Mouse (Mus musculus): ENCODE data around the gene Polk. TPM values are rescaled to one million over a fixed set of nuclear protein-coding genes. Genes with fewer than 3 reads are reported as not detected.

The Polk gene
- polyA plus RNA-seq, 1 experiment, result 0.30 TPM

- no peak overlapping the region for H3K27ac ChIP-seq (ENCODE audit: insufficient read depth, low read depth, low read length)
Observed at GRCm38 (mm10) chr13:96436921-96437320, 105.5 kb downstream of the Polk start.

GRCm38 (mm10) chr13:96435793-96436192 lies 106.6 kb downstream of the Polk start:
- Histone ChIP-seq H3K36me3 (ENCODE audit: control insufficient read depth, insufficient read depth, low read length) (no peaks in the 10 kb centered on the region), H3K4me1 (ENCODE audit: control insufficient read depth, insufficient read depth, insufficient read length, low read length) (peaks cover 15% of the 10 kb centered on the region), H3K27me3 (ENCODE audit: control insufficient read depth, insufficient read depth, low read length) (no peaks in the 10 kb centered on the region), H3K27ac (ENCODE audit: insufficient read depth, low read depth, low read length) (no peak overlapping the region), H3K4me3 (ENCODE audit: low read depth, low read length) (no peak overlapping the region)
- TF ChIP-seq CTCF (IDR thresholded peaks at IDR 0.05; ENCODE audit: extremely low read depth, insufficient read length, insufficient replicate concordance, low read depth, low read length), result no peak
- no peak for TF ChIP-seq POLR2A (IDR thresholded peaks at IDR 0.05; ENCODE audit: low read depth, low read length)
- WGBS, result 45% methylated on average over 13 of the region's 13 CpGs

More at GRCm38 (mm10) chr13:96436921-96437320, 105.5 kb downstream of the Polk start:
- Histone ChIP-seq H3K4me1 (ENCODE audit: control insufficient read depth, insufficient read depth, insufficient read length, low read length) (peaks cover 15% of the 10 kb centered on the region), H3K27me3 (ENCODE audit: control insufficient read depth, insufficient read depth, low read length) (no peaks in the 10 kb centered on the region), H3K36me3 (ENCODE audit: control insufficient read depth, insufficient read depth, low read length) (no peaks in the 10 kb centered on the region), H3K4me3 (ENCODE audit: low read depth, low read length) (no peak overlapping the region)
- no peak for TF ChIP-seq POLR2A (IDR thresholded peaks at IDR 0.05; ENCODE audit: low read depth, low read length)
- no peak for TF ChIP-seq CTCF (IDR thresholded peaks at IDR 0.05; ENCODE audit: extremely low read depth, insufficient read length, insufficient replicate concordance, low read depth, low read length)
- 71% methylated on average over 1 of the region's 1 CpGs for WGBS

- Histone ChIP-seq H3K4me1 (ENCODE audit: control insufficient read depth, insufficient read depth, insufficient read length, low read length) (peaks cover 15% of the 10 kb centered on the region), H3K27ac (ENCODE audit: insufficient read depth, low read depth, low read length) (no peak overlapping the region), H3K27me3 (ENCODE audit: control insufficient read depth, insufficient read depth, low read length) (no peaks in the 10 kb centered on the region), H3K4me3 (ENCODE audit: low read depth, low read length) (no peak overlapping the region), H3K36me3 (ENCODE audit: control insufficient read depth, insufficient read depth, low read length) (no peaks in the 10 kb centered on the region)
- WGBS, result 20% methylated on average over 5 of the region's 5 CpGs
- TF ChIP-seq POLR2A (IDR thresholded peaks at IDR 0.05; ENCODE audit: low read depth, low read length), result no peak
- no peak for TF ChIP-seq CTCF (IDR thresholded peaks at IDR 0.05; ENCODE audit: extremely low read depth, insufficient read length, insufficient replicate concordance, low read depth, low read length)
Observed at GRCm38 (mm10) chr13:96434899-96435331, 107.5 kb downstream of the Polk start.

GRCm38 (mm10) chr13:96433648-96434190 lies 108.7 kb downstream of the Polk start:
- no peak for TF ChIP-seq CTCF (IDR thresholded peaks at IDR 0.05; ENCODE audit: extremely low read depth, insufficient read length, insufficient replicate concordance, low read depth, low read length)
- TF ChIP-seq POLR2A (IDR thresholded peaks at IDR 0.05; ENCODE audit: low read depth, low read length), result no peak
- Histone ChIP-seq H3K27me3 (ENCODE audit: control insufficient read depth, insufficient read depth, low read length) (no peaks in the 10 kb centered on the region), H3K4me3 (ENCODE audit: low read depth, low read length) (peak overlapping the region; percentile 7; the same call in 1 of the 2 replicates), H3K36me3 (ENCODE audit: control insufficient read depth, insufficient read depth, low read length) (no peaks in the 10 kb centered on the region), H3K4me1 (ENCODE audit: control insufficient read depth, insufficient read depth, insufficient read length, low read length) (peaks cover 15% of the 10 kb centered on the region), H3K27ac (ENCODE audit: insufficient read depth, low read depth, low read length) (peak overlapping the region; percentile 48; the same call in 1 of the 2 replicates)
- 22% methylated on average over 11 of the region's 11 CpGs for WGBS

- H3K27ac ChIP-seq (ENCODE audit: insufficient read depth, low read depth, low read length), result peak overlapping the region; percentile 48; the same call in 1 of the 2 replicates
- TF ChIP-seq POLR2A (IDR thresholded peaks at IDR 0.05; ENCODE audit: low read depth, low read length) (no peak), CTCF (IDR thresholded peaks at IDR 0.05; ENCODE audit: extremely low read depth, insufficient read length, insufficient replicate concordance, low read depth, low read length) (no peak)
- no peaks in the 10 kb centered on the region for H3K36me3 ChIP-seq (ENCODE audit: control insufficient read depth, insufficient read depth, low read length)
- no peak overlapping the region for H3K4me3 ChIP-seq (ENCODE audit: low read depth, low read length)
- H3K27me3 ChIP-seq (ENCODE audit: control insufficient read depth, insufficient read depth, low read length), result no peaks in the 10 kb centered on the region
- 70% methylated on average over 6 of the region's 6 CpGs for WGBS
- peaks cover 15% of the 10 kb centered on the region for H3K4me1 ChIP-seq (ENCODE audit: control insufficient read depth, insufficient read depth, insufficient read length, low read length)
Observed at GRCm38 (mm10) chr13:96433041-96433440, 109.3 kb downstream of the Polk start.

GRCm38 (mm10) chr13:96432376-96432811 lies 110.0 kb downstream of the Polk start:
- WGBS, result 26% methylated on average over 3 of the region's 3 CpGs
- TF ChIP-seq POLR2A (IDR thresholded peaks at IDR 0.05; ENCODE audit: low read depth, low read length), result no peak
- no peak for TF ChIP-seq CTCF (IDR thresholded peaks at IDR 0.05; ENCODE audit: extremely low read depth, insufficient read length, insufficient replicate concordance, low read depth, low read length)
- Histone ChIP-seq H3K27me3 (ENCODE audit: control insufficient read depth, insufficient read depth, low read length) (no peaks in the 10 kb centered on the region), H3K27ac (ENCODE audit: insufficient read depth, low read depth, low read length) (peak overlapping the region; percentile 48; the same call in 1 of the 2 replicates), H3K4me1 (ENCODE audit: control insufficient read depth, insufficient read depth, insufficient read length, low read length) (peaks cover 15% of the 10 kb centered on the region), H3K4me3 (ENCODE audit: low read depth, low read length) (no peak overlapping the region), H3K36me3 (ENCODE audit: control insufficient read depth, insufficient read depth, low read length) (no peaks in the 10 kb centered on the region)

- TF ChIP-seq CTCF (IDR thresholded peaks at IDR 0.05; ENCODE audit: extremely low read depth, insufficient read length, insufficient replicate concordance, low read depth, low read length) (peak; percentile 92), POLR2A (IDR thresholded peaks at IDR 0.05; ENCODE audit: low read depth, low read length) (no peak)
- H3K4me3 ChIP-seq (ENCODE audit: low read depth, low read length), result no peak overlapping the region
- H3K4me1 ChIP-seq (ENCODE audit: control insufficient read depth, insufficient read depth, insufficient read length, low read length), result peaks cover 15% of the 10 kb centered on the region
- no peaks in the 10 kb centered on the region for H3K36me3 ChIP-seq (ENCODE audit: control insufficient read depth, insufficient read depth, low read length)
- no peak overlapping the region for H3K27ac ChIP-seq (ENCODE audit: insufficient read depth, low read depth, low read length)
- 29% methylated on average over 12 of the region's 12 CpGs for WGBS
- H3K27me3 ChIP-seq (ENCODE audit: control insufficient read depth, insufficient read depth, low read length), result no peaks in the 10 kb centered on the region
Observed at GRCm38 (mm10) chr13:96431595-96432156, 110.7 kb downstream of the Polk start.

Other genes starting within 250 kb of the Polk start
- 1.2 and 1.7 TPM in 2 replicates for gene Poc5, start 154.3 kb downstream of the Polk start, polyA plus RNA-seq (2012; rRNA removed)
- 2.8 TPM in 1 of 2 replicates, not detected in the other for gene Ankdd1b, start 71.4 kb downstream of the Polk start, polyA plus RNA-seq (2012; rRNA removed)
- not detected in 2 replicates for gene Gm17622, start 51.8 kb downstream of the Polk start, polyA plus RNA-seq (2012; rRNA removed)
- gene Col4a3bp, start within 50 bp of the Polk start, polyA plus RNA-seq (2012; rRNA removed), result 8.2 and 12.7 TPM in 2 replicates
- gene Hmgcr, start 128.4 kb upstream of the Polk start, polyA plus RNA-seq (2012; rRNA removed), result 12.0 and 21.6 TPM in 2 replicates
- not detected in 2 replicates for gene Ankrd31, start 205.7 kb upstream of the Polk start, polyA plus RNA-seq (2012; rRNA removed)

Measured in small intestine, adult 2 months (tissue).